Comparison of ENCODE assay signal across 9 mouse cellular contexts in the genomic region with DNA sequence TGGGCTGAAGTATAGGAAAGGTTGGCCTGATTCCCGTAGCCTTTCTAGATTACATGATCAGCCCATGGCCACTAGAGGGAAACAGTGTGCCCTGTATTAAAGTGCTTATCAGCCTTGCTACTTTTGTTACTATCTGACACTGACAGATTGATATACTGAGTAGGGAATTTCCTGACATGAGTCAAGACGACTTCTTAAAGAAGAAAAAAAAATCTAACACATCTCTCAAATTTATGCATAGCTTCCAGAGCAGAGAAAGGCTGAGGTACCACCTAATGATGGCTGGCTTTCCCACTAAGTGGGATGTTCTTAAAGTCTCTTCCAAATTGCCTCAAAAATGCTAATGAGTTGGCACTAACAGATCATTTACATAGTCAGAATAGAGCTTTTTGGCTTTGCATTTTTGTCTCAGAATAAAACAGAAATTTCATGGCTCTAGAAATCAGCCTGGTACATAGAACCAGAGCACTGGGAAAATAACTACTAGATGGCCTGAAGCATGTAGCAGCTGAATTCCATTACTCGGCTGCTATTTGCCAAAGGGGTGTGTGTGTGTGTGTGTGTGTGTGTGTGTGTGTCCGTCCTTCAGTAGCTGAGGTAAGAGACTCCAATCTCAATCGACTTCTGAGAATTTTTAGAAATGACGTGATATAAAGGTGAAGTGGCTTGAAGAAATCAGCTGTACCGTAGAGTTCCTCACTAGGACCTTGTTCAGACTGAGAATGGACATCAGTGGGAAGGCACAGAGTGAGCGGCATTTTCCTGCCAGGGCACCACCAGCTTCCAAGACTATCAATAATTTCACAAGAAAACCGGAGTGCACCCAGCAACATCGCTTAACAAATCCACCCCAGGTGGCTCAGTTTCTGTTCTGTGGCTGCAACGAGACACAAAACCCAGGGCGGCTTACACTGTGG.
DNase-seq lines count a peak whose midpoint lies in the region; ATAC-seq lines count a peak whose summit lies in the region.
"Had no signal": no experiment of that assay in that cellular context is flagged by ENCODE, and none has a peak within 500 bp of the region (broad histone marks: within the 10 kb centered on the region; RNA-seq: fewer than 3 reads in every experiment).

No protein-coding gene starts in this region.

- WGBS in forebrain, embryonic 11.5 days = 79% methylated on average over 12 of the region's 12 CpGs
- WGBS in forebrain, embryonic 10.5 days = 78% methylated on average over 12 of the region's 12 CpGs
- WGBS in kidney, embryonic 16.5 days = 80% methylated on average over 12 of the region's 12 CpGs
- 71% methylated on average over 12 of the region's 12 CpGs for WGBS in midbrain, embryonic 15.5 days

- H3K27ac ChIP-seq in forebrain, embryonic 11.5 days (ENCODE audit: low read depth, low read length) = no peak overlapping the region
- H3K27ac ChIP-seq in forebrain, embryonic 10.5 days = no peak overlapping the region
- no peak overlapping the region for H3K27ac ChIP-seq in kidney, embryonic 16.5 days (ENCODE audit: low read length)
- no peak overlapping the region for H3K27ac ChIP-seq in midbrain, embryonic 15.5 days
- H3K27ac ChIP-seq: lung, embryonic 15.5 days had no signal

- no peak overlapping the region for H3K9ac ChIP-seq in forebrain, embryonic 11.5 days (ENCODE audit: low read length)
- H3K9ac ChIP-seq in kidney, embryonic 16.5 days (replicated peaks; ENCODE audit: low read length) = no peak overlapping the region
- H3K9ac ChIP-seq in midbrain, embryonic 15.5 days = no peak overlapping the region
- H3K9ac ChIP-seq: lung, embryonic 15.5 days had no signal

- H3K4me2 ChIP-seq in forebrain, embryonic 11.5 days (ENCODE audit: low read depth, low read length, severe bottlenecking) = no peak overlapping the region
- no peak overlapping the region for H3K4me2 ChIP-seq in kidney, embryonic 16.5 days (replicated peaks; ENCODE audit: low read depth, low read length)
- no peak overlapping the region for H3K4me2 ChIP-seq in midbrain, embryonic 15.5 days
- H3K4me2 ChIP-seq: lung, embryonic 15.5 days had no signal

- no peaks in the 10 kb centered on the region for H3K9me3 ChIP-seq in forebrain, embryonic 11.5 days (ENCODE audit: control insufficient read depth, low read length)
- no peaks in the 10 kb centered on the region for H3K9me3 ChIP-seq in forebrain, embryonic 10.5 days
- no peaks in the 10 kb centered on the region for H3K9me3 ChIP-seq in kidney, embryonic 16.5 days (ENCODE audit: low read length)
- no peaks in the 10 kb centered on the region for H3K9me3 ChIP-seq in midbrain, embryonic 15.5 days
- H3K9me3 ChIP-seq: lung, embryonic 15.5 days had no signal

- no peaks in the 10 kb centered on the region for H3K27me3 ChIP-seq in forebrain, embryonic 11.5 days (ENCODE audit: control insufficient read depth, insufficient read depth, low read length)
- H3K27me3 ChIP-seq in forebrain, embryonic 10.5 days (ENCODE audit: poor library complexity, severe bottlenecking) = no peaks in the 10 kb centered on the region
- no peaks in the 10 kb centered on the region for H3K27me3 ChIP-seq in kidney, embryonic 16.5 days (ENCODE audit: insufficient read depth, low read length)
- no peaks in the 10 kb centered on the region for H3K27me3 ChIP-seq in midbrain, embryonic 15.5 days (replicated peaks)
- H3K27me3 ChIP-seq: lung, embryonic 15.5 days had no signal

- no peak for DNase-seq in forebrain, embryonic 11.5 days (ENCODE audit: low spot score)
- no peak for DNase-seq in forebrain, embryonic 10.5 days (ENCODE audit: extremely low spot score, low spot score)
- DNase-seq in right cerebral cortex, adult 18-20 months = peak; percentile 52
- no peak for DNase-seq in right cerebral cortex, postnatal 14 days
- peak; percentile 67 to 78 for DNase-seq in cerebellum, postnatal 10 days
- DNase-seq in ovary, adult 18-20 months (ENCODE audit: low spot score) = no peak

- peak; percentile 44; the same call in 1 of the 2 replicates for ATAC-seq in forebrain, embryonic 11.5 days (replicated peaks; ENCODE audit: low FRiP score)
- 0 out of 2 replicates have a peak, but pooled peaks have one; percentile 35 for ATAC-seq in kidney, embryonic 16.5 days (ENCODE audit: low FRiP score, low TSS enrichment)
- peak; percentile 84 for ATAC-seq in midbrain, embryonic 15.5 days (replicated peaks)

- no peak overlapping the region for H3K4me3 ChIP-seq in forebrain, embryonic 11.5 days (ENCODE audit: low read depth, low read length)
- no peak overlapping the region for H3K4me3 ChIP-seq in forebrain, embryonic 10.5 days
- H3K4me3 ChIP-seq in kidney, embryonic 16.5 days (ENCODE audit: low read length) = no peak overlapping the region
- H3K4me3 ChIP-seq in midbrain, embryonic 15.5 days = no peak overlapping the region
- H3K4me3 ChIP-seq: lung, embryonic 15.5 days had no signal

- no peaks in the 10 kb centered on the region for H3K4me1 ChIP-seq in forebrain, embryonic 11.5 days (replicated peaks; ENCODE audit: control insufficient read depth, insufficient read depth, low read length)
- no peaks in the 10 kb centered on the region for H3K4me1 ChIP-seq in forebrain, embryonic 10.5 days
- no peaks in the 10 kb centered on the region for H3K4me1 ChIP-seq in kidney, embryonic 16.5 days (ENCODE audit: insufficient read depth, low read length)
- no peaks in the 10 kb centered on the region for H3K4me1 ChIP-seq in midbrain, embryonic 15.5 days
- H3K4me1 ChIP-seq: lung, embryonic 15.5 days had no signal

- no peaks in the 10 kb centered on the region for H3K36me3 ChIP-seq in forebrain, embryonic 11.5 days (ENCODE audit: control insufficient read depth, insufficient read depth, low read length)
- H3K36me3 ChIP-seq in forebrain, embryonic 10.5 days (replicated peaks) = no peaks in the 10 kb centered on the region
- no peaks in the 10 kb centered on the region for H3K36me3 ChIP-seq in kidney, embryonic 16.5 days (ENCODE audit: insufficient read depth, low read length)
- no peaks in the 10 kb centered on the region for H3K36me3 ChIP-seq in midbrain, embryonic 15.5 days (replicated peaks)
- H3K36me3 ChIP-seq: lung, embryonic 15.5 days had no signal

Comparison
In these comparisons a context has a peak if more than half of its experiments do, and no peak if none do; other contexts are left out.
1. DNase-seq: peak in right cerebral cortex, adult 18-20 months (single experiment) and cerebellum, postnatal 10 days (2 of 2); none in forebrain, embryonic 11.5 days (single experiment), forebrain, embryonic 10.5 days (single experiment), right cerebral cortex, postnatal 14 days (single experiment) and ovary, adult 18-20 months (single experiment).
2. Peak in every context shown above with its lines, with median percentiles within 50 percentile points of each other: ATAC-seq.